Mouse (Mus musculus) c-Kit-negative CD71-positive TER-119-positive erythroid progenitor cells, embryonic 14.5 days (primary cell): ENCODE data around the gene Dyrk2.

ENCODE experiments used
- DNase-seq: peaks from one replicate; pipeline ENCODE4 v3.0.0-alpha.2; 2013; ENCODE audit warnings: low read depth, low spot score

Dyrk2 gene

GRCm38 (mm10) chr10:118870201-118870980, at the start of gene Dyrk2:
TSS of gene Dyrk2 (minus strand) at chr10:118870209.
- no peak for DNase-seq

GRCm38 (mm10) chr10:118902625-118903024, 32.6 kb upstream of the Dyrk2 start:
- no peak for DNase-seq

DNA sequence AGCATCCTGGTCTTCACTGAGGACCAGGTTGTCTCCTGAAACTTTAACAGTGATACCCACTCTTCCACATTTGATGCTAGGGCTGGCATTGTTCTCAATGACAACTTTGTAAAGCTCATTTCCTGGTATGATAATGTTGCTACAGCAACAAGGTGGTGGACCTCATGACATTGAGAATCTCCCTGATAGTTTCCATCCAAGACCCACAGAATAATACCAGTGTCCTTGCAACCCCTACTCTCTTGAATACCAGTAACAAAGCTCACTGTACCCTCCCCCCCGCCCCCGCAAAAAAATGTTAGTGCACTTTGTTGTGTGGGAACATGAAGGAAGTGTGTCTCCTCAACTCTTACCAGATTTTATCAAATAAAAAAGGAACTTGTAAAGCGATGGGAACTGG, 23.6 kb upstream of the Dyrk2 start:
- DNase-seq: no peak

DNA sequence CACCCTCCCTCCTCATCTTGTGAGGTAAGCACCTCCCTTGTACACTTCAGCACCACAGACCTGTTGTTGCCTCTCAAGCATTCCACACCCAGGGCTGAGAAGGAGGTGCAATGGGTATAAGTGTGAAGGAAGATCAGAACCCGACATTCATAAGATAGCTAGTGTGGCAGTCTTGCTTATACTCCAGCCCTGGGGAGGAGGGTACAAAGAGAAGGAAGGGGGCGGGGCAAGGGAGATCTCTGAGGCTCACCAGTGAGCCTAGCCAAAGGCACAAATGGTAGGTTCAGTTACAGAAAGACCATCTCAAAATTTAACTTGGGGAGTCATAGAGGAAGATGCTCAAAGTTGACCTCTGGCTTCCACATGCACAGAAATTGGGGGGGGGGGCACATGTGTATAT, 14.1 kb upstream of the Dyrk2 start:
- DNase-seq: no peak

DNA sequence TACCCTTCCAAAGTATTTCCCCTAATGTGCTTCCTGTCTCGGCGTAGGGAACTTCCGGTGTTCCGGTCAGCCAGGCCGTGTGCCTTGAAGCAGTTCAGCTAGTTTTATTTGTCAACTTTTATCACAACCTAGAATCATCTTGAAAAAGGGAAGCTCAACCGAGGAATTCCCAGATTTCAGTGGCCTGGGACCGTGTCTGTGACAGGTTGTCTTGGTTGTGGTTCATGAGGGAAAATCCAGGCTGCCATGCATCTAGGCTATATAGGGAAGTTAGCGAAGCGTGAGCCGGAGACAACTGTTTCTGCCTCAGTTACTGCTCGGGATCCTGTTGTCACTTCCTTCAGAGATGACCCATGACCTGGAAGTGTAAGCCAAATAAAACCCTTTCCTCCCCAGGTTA, 13.3 kb upstream of the Dyrk2 start:
- DNase-seq: no peak

GRCm38 (mm10) chr10:118882258-118882885, 12.4 kb upstream of the Dyrk2 start:
- no peak for DNase-seq

GRCm38 (mm10) chr10:118880776-118881175, 10.8 kb upstream of the Dyrk2 start:
- no peak for DNase-seq

- DNase-seq: no peak
These were observed 2.2 kb upstream of the Dyrk2 start for GRCm38 (mm10) chr10:118872196-118872595.

DNA sequence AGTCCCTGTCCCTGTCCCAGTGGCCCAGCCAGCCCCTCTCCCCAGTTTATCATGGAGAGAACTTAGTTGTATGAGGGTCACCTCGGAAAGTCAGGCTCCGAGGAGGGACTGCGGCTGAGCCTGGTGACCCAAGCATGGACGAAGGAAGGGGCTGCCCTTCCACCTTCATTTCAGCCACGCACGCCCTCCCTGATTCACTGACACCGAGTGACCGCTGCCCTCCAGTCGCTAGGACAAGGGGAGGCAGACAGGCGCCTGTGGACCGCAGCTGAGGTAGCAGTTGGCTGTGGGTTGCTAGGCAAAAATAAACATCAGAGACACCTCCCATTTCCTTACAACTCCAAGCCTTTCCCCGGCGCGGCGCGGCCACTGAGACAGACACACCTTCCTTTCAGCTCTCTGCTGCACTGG, 413 bp downstream of the Dyrk2 start:
- no peak for DNase-seq

- no peak for DNase-seq
These were observed 1.1 kb downstream of the Dyrk2 start for GRCm38 (mm10) chr10:118868601-118869590.

DNA sequence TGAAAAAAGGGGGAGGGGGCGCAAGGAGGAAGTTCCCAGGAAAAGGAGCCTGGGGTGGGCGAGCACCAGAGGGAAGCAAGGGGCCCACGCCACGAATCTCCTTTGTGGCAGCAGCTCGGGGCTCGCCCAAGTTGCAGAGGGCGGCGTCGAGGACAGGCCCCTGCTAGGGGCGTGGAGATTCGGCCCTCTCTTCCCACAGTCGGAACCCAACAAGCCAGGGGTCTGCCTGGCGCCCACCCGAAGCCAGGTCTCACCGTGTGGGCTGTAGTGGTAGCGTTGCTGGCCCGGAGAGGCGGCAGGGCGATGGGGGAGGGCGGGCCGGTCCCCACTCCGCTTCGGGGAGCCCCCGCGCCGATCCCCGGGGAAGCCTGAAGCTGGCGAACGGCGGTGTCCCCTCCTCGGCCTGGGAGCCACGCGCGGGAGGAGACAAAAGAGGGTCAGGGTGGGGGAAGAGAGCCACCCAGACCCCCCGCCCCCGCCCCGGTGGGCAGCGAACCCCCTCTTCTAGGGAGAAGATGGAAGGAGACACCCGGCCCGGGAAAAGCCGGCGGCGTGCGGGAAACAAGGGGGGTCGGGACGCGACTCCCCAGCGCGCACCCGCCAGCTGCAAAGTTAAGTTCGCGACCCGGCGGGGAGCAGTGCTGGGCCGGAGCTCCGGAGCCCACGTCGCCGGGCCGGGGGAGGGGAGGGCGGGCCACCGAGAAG, 2.0 kb downstream of the Dyrk2 start:
- no peak for DNase-seq

DNA sequence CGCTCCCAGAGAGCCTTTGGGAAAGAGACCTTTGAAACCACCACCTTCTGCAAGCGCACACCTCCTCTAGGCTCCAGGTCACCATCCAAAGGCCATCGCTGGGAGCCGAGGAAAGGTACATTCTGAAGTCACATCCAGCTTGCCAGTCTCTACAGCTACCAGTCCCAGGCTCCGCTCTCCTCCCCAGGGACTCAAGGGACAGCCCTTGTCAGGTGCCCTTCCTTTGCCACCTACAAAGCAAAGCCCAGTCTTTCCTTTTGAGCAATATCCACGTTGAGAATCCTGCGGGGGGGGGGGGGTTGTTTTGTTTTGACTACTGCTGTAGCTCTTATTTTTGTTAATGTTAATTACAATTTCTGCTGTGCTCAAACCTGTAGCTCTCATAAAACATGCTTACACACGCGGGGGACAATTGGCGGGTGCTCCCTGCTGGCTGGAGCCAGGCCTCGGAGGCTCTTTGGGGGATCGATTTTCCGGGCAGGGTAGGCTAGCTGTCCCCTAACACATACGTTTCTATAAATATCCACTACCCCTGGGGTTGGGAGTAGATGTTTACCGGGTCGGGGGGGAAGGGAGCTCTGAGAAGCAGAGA, 2.6 kb downstream of the Dyrk2 start:
- DNase-seq: no peak

DNA sequence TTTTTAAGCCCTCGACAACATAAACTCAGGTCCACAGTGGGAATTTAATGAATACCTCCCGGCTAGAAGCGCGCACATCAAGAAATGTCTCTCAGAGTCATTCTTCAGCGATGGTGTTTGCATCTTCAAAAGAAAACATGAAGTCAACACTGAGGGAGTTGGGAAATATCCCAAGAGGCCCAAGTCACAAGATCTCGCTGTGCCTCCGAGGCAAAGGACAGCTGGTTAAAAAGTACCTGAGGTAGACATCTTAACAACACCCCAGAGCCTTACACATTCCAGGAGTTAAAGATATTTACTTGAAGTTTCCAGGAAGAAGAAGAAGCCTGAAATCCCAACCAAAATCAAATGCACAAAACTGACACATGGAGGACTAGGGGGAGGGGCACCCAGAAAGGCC, 5.0 kb downstream of the Dyrk2 start:
- DNase-seq: no peak

DNA sequence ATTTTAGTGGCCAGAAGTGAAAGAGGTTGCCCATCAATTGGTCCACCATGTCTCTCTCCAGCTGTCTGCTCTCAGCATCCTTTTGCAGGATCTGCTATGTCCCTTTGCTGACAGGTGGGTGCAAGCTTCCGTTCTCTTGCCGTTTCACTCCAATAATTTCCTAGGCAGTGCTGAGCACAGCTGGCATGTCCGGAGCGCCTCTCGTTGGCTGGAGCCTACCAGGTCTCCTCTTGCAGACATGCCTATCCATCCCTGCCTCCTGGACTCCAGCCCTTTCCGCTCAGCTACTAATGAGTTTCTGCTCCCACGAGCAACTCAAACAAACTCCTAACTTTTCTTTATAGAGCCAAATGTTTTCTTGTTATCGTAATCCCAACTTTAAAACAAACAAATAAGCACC, 6.4 kb downstream of the Dyrk2 start:
- DNase-seq: no peak

- DNase-seq: no peak
These were observed 7.8 kb downstream of the Dyrk2 start for GRCm38 (mm10) chr10:118862233-118862632.

- no peak for DNase-seq
These were observed 8.6 kb downstream of the Dyrk2 start for GRCm38 (mm10) chr10:118861234-118862025.

DNA sequence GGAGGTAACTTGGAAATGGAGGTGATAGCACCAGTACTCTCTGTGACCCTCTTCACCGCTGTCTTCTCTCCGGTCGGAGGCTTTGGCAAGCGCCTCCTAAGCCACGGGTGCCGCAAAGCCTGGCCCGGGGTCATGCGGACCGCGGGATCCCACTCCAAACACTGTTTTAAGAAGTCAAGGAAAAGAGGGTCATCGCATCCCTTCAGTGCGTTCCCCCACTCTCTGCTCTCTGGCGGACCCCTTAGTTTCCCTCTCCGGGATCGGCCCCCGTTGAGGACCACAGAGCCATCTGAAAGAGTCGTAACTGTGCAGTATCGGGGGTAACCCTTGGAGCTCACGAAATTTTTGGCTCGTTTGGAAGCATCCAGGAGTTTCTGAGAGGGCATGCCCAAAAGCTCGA, 10.4 kb downstream of the Dyrk2 start:
- no peak for DNase-seq

DNA sequence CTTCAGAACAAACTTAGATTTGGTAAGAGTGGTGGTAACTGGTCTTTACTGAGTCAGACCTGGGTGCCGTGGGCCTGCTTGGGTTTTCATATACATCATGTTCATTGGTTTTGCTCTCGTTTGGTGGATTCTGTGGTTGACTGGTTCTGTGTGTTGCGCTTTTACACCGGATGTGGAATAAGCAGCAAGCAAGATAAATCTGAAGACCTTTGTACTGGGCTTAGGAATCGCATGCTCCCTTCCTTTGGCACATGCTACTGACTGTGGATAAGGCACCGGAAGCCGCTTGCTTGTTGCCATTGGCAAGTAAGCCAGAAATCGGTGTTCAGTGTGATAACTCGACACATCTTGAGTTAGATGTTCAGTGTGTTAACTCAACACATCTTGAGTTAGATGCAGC, 15.4 kb downstream of the Dyrk2 start:
- no peak for DNase-seq

DNA sequence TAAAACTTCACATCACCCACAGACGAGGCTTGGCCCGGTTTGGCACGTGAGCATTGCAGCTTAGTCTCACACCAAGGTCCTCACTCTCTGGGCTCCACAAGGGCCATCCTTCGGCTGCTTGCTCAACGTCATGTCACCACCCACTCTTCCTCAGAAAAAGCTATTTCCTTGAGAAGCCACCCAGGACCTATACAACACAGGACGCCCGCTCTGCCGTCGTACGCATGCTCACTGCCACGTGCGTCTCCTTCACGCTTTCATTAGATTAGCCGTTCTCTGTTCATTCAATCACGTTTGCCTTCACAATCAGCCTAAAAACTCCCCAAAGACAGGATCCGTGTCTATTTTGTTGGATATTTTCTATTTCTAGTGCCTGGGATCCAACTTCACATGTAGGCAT, 17.5 kb downstream of the Dyrk2 start:
- DNase-seq: no peak

DNA sequence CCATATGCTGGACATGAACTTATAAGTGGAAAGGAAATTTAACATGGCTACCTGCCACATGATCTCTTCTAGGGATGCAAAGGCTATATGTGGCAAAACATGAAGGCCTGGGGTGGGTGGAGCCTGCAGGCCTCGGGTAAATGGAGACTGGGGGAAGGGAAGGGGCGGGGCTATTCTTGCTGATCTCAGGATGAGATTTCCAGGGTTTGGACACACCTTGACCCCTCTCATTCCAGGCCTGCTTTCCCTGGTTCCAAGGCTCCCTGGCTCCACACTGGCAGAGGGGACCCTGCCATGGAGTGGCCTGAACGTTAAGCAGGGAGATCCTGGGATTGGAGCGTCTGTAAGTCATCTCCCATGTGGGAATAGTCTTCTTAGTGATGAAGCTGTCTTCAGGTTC, 21.5 kb downstream of the Dyrk2 start:
- DNase-seq: no peak
